Mouse (Mus musculus) hindbrain, embryonic 10.5 days (tissue): ENCODE measurements around the gene Ybx3. TPM values are rescaled to one million over a fixed set of nuclear protein-coding genes. Genes with fewer than 3 reads are reported as not detected.

Source experiments
- DNase-seq: peaks from one replicate; pipeline ENCODE4 v3.0.0-alpha.2; 2017; ENCODE audit warnings: low spot score
- H3K27ac ChIP-seq: fragments of 300-500 bp; sonication (generic); 2 replicates; pipeline ENCODE4 v1.5.1; 2016; ENCODE audit warnings: mild to moderate bottlenecking, moderate library complexity
- H3K27me3 ChIP-seq: fragments of 300-500 bp; sonication (generic); 2 replicates; pipeline ENCODE4 v1.6.1; 2016; ENCODE audit warnings: mild to moderate bottlenecking; ENCODE audit not compliant: poor library complexity, insufficient read depth, severe bottlenecking
- H3K36me3 ChIP-seq: fragments of 300-500 bp; sonication (generic); 2 replicates; pipeline ENCODE4 v1.6.1; 2016; ENCODE audit warnings: mild to moderate bottlenecking, moderate library complexity
- H3K4me1 ChIP-seq: fragments of 300-500 bp; sonication (generic); replicated peaks from 2 replicates; pipeline ENCODE4 v1.6.1; 2016; ENCODE audit warnings: mild to moderate bottlenecking
- H3K4me3 ChIP-seq: fragments of 300-500 bp; sonication (generic); 2 replicates; pipeline ENCODE4 v1.5.1; 2016; ENCODE audit warnings: mild to moderate bottlenecking, moderate library complexity
- H3K9me3 ChIP-seq: fragments of 300-500 bp; sonication (generic); 2 replicates; pipeline ENCODE4 v1.6.1; 2016; ENCODE audit warnings: mild to moderate bottlenecking, moderate library complexity
- WGBS: fragments of 180-500 bp; shearing (Covaris S2); methylation state at CpG from one replicate; pipeline ENCODE4 v1.1.7; 2016; 5-methylcytosine and 5-hydroxymethylcytosine counted together
- polyA plus RNA-seq: library from polyadenylated mRNA; unstranded; fragments of >200 nt; fragmentation: Nextera tagmentation; extraction: Ambion mirVana; gene quantifications from 2 replicates; pipeline ENCODE4 v1.2.1, GENCODE M21; 2016

Ybx3 gene
- polyA plus RNA-seq, 1 experiment from 2014 or later, result 20.9 TPM

- no peak for DNase-seq
- H3K4me1 ChIP-seq, result 0 out of 2 replicates have a peak, but pooled peaks cover 4% of the 10 kb centered on the region
- no peaks in the 10 kb centered on the region for H3K27me3 ChIP-seq
- H3K9me3 ChIP-seq, result no peaks in the 10 kb centered on the region
- H3K4me3 ChIP-seq, result no peak overlapping the region
- H3K36me3 ChIP-seq, result peaks cover 88% of the 10 kb centered on the region
- WGBS, result 96% methylated on average over 5 of the region's 5 CpGs
- H3K27ac ChIP-seq, result no peak overlapping the region
Measured at GRCm38 (mm10) chr6:131377378-131377777, 10.9 kb downstream of the Ybx3 start.

DNA sequence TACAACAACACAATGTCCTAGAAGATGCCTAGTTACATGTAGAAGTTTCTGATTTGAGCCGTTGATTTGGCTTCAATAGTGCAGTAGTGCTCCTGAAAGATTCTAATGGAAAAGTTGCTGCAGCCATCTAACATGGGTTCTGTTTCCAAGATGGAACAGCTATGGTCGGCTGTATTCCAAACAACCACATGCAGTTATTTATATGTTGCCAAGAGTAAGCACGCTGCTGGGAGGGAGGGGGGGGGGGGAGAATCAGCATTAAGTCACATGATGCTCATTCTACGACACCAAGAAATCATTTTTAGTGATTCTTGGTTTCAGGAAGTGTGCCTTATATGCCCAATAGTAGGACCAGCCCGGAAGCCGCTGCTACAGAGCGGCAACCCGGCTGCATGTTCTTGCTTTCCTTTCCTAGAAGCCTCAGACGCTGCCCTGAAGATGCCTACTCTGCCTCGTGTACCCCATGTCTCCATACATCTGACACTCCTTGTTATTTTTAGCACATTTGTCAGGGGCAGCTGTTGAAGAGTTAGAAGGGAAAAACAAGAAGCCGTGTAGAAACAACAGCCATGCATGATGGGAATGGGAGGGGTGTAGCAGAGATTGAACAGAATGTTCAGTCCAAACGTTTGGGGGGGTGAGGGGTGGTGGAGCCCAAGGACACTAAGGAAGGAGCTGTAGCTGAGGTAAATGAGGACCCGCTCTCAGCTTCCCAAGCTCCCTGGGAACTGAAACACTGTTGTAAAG, 13.5 kb downstream of the Ybx3 start:
- no peaks in the 10 kb centered on the region for H3K4me1 ChIP-seq
- H3K4me3 ChIP-seq, result no peak overlapping the region
- H3K9me3 ChIP-seq, result no peaks in the 10 kb centered on the region
- 92% methylated on average over 13 of the region's 13 CpGs for WGBS
- peaks cover 99% of the 10 kb centered on the region for H3K36me3 ChIP-seq
- DNase-seq, result no peak
- H3K27me3 ChIP-seq, result no peaks in the 10 kb centered on the region
- H3K27ac ChIP-seq, result no peak overlapping the region

- 95% methylated on average over 5 of the region's 5 CpGs for WGBS
- no peaks in the 10 kb centered on the region for H3K4me1 ChIP-seq
- no peak overlapping the region for H3K27ac ChIP-seq
- no peak overlapping the region for H3K4me3 ChIP-seq
- H3K36me3 ChIP-seq, result peaks cover 99% of the 10 kb centered on the region
- DNase-seq, result no peak
- no peaks in the 10 kb centered on the region for H3K9me3 ChIP-seq
- no peaks in the 10 kb centered on the region for H3K27me3 ChIP-seq
Measured at GRCm38 (mm10) chr6:131373160-131373559, 15.1 kb downstream of the Ybx3 start.

DNA sequence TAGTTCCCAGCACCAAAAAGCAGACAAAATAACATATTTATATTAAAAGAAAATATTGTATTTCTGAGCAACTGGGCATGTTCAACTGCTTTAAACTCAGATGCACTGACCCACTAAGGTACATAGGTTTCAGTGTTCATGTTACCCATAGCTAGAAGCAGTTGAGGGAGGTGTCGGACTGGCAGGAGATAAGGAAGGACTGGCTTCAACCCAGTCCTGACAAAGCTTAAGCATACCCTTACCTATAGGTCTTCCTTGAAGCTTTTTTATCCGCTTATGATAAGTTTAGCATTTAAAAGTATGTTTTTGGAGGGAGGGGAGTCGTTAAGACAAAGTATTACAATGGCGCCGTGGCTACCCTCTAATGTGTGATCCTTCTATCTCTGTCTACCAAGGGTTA, 17.5 kb downstream of the Ybx3 start:
- H3K4me1 ChIP-seq, result no peaks in the 10 kb centered on the region
- 93% methylated on average over 5 of the region's 5 CpGs for WGBS
- no peaks in the 10 kb centered on the region for H3K27me3 ChIP-seq
- H3K27ac ChIP-seq, result no peak overlapping the region
- DNase-seq, result no peak
- H3K36me3 ChIP-seq, result peaks cover 99% of the 10 kb centered on the region
- H3K9me3 ChIP-seq, result no peaks in the 10 kb centered on the region
- H3K4me3 ChIP-seq, result no peak overlapping the region

GRCm38 (mm10) chr6:131369866-131370616, 18.2 kb downstream of the Ybx3 start:
- WGBS, result 87% methylated on average over 8 of the region's 8 CpGs
- no peak for DNase-seq
- H3K4me1 ChIP-seq, result no peaks in the 10 kb centered on the region
- no peaks in the 10 kb centered on the region for H3K9me3 ChIP-seq
- no peaks in the 10 kb centered on the region for H3K27me3 ChIP-seq
- H3K4me3 ChIP-seq, result no peak overlapping the region
- peaks cover 99% of the 10 kb centered on the region for H3K36me3 ChIP-seq
- no peak overlapping the region for H3K27ac ChIP-seq

DNA sequence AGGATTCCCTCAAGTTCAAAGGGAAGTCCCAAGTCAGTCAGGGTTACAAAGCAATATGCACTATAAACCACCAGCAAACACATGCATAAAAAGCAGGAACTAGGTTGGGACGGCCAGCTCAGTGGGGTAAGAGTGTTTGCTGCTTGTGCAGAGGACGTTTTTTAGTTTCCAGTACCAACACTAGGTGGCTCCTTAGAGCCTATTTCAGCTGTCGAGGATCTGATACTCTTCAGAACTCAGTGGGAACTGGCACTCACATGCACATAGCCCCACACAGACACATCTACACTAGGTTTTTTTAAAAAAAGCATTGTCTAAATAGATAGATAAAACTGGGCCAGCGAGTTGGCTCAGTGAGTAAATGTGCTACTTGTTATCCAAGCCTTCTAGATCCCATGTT, 21.2 kb downstream of the Ybx3 start:
- Histone ChIP-seq H3K27ac (no peak overlapping the region), H3K36me3 (peaks cover 89% of the 10 kb centered on the region), H3K27me3 (no peaks in the 10 kb centered on the region), H3K4me3 (no peak overlapping the region), H3K9me3 (no peaks in the 10 kb centered on the region), H3K4me1 (no peaks in the 10 kb centered on the region)
- DNase-seq, result no peak
- WGBS, result 62% methylated on average over 4 of the region's 4 CpGs

GRCm38 (mm10) chr6:131364353-131364752, 23.9 kb downstream of the Ybx3 start:
- Histone ChIP-seq H3K4me3 (no peak overlapping the region), H3K27me3 (no peaks in the 10 kb centered on the region), H3K4me1 (no peaks in the 10 kb centered on the region), H3K27ac (no peak overlapping the region), H3K36me3 (peaks cover 61% of the 10 kb centered on the region), H3K9me3 (no peaks in the 10 kb centered on the region)
- DNase-seq, result no peak
- 94% methylated on average over 2 of the region's 2 CpGs for WGBS

DNA sequence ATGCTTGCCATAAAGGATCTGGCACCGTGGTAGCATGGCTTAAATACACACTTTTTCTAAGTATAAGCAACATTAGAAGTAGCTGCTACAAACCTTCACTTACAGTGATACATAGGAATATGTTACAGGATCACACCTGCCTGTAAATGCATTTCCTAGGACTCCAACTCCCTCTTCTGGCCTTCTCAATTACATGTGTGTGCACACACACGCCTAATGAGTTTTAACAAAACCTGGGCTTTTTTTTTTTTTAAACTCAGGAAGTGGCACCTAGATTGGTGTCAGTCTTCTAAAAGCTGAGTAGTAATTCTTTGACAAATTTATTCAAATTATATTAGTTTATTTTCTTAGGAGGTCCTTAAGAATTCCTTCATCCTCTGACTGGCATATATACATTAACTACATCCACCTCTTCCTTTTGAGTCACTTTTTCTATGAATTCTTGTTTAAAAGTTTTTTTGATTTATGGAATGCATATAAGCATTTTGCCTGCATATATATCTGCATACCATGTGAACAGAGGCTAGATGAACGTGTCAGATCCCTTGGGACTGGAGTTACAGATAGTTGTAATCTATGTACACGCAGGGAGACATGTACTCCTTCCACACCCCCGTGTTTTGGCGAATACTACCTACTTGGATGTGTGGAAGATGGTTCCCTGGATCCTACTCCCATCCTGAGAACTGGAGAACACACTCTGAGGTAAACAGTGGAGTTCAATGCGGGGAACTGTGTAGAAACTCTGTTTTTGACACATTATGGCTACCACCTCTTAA, 25.1 kb downstream of the Ybx3 start:
- no peaks in the 10 kb centered on the region for H3K27me3 ChIP-seq
- H3K4me1 ChIP-seq, result no peaks in the 10 kb centered on the region
- no peak overlapping the region for H3K4me3 ChIP-seq
- peaks cover 49% of the 10 kb centered on the region for H3K36me3 ChIP-seq
- no peak overlapping the region for H3K27ac ChIP-seq
- DNase-seq, result no peak
- no peaks in the 10 kb centered on the region for H3K9me3 ChIP-seq
- WGBS, result 86% methylated on average over 7 of the region's 7 CpGs

GRCm38 (mm10) chr6:131360693-131361092, 27.6 kb downstream of the Ybx3 start:
- peaks cover 24% of the 10 kb centered on the region for H3K36me3 ChIP-seq
- no peak overlapping the region for H3K4me3 ChIP-seq
- H3K4me1 ChIP-seq, result no peaks in the 10 kb centered on the region
- DNase-seq, result no peak
- H3K9me3 ChIP-seq, result no peaks in the 10 kb centered on the region
- H3K27me3 ChIP-seq, result no peaks in the 10 kb centered on the region
- H3K27ac ChIP-seq, result no peak overlapping the region
- WGBS, result 77% methylated on average over 5 of the region's 5 CpGs

GRCm38 (mm10) chr6:131359543-131359942, 28.7 kb downstream of the Ybx3 start:
- no peak overlapping the region for H3K4me3 ChIP-seq
- no peaks in the 10 kb centered on the region for H3K27me3 ChIP-seq
- peaks cover 13% of the 10 kb centered on the region for H3K36me3 ChIP-seq
- H3K4me1 ChIP-seq, result no peaks in the 10 kb centered on the region
- no peak for DNase-seq
- 88% methylated on average over 2 of the region's 2 CpGs for WGBS
- no peaks in the 10 kb centered on the region for H3K9me3 ChIP-seq
- no peak overlapping the region for H3K27ac ChIP-seq

- WGBS, result 73% methylated on average over 4 of the region's 4 CpGs
- H3K27ac ChIP-seq, result no peak overlapping the region
Measured at GRCm38 (mm10) chr6:131354913-131355312, 33.4 kb downstream of the Ybx3 start.

DNA sequence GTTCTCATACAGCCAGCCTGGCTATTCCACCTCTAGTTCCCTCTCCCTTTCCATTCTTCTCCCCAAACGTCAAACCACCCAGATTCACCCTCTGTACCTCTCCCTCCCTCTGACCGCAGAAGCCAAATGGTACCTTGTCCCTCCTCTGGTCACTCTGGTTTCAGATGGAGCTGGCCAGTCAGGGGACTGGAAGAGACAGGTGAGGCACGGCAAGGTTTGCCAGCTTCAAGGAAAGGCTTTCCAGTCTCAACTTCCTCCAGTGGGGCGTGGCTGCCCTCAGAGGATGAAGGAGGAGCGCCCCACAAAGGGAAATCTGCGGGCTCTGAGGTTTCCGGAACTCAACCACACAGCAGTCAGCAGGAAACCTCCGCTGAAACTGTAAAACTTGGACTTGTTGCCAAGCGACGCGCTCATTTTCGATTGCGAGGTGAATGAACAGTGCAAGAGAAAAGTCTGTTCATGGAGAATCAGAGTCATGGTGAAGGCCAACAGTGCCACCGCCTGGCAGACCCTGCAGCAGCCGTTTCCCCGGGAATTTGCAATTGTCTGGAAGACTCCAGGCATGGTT, 34.8 kb downstream of the Ybx3 start, which contains the start of gene Styk1:
Gene Styk1, minus strand, starts transcription at position 246 of the 568 bp plus-strand sequence.
- H3K27ac ChIP-seq, result no peak within 1 kb of the TSS
- peak within 1 kb of the TSS; percentile 48 for H3K4me3 ChIP-seq
- no peaks in the 10 kb centered on the region for H3K27me3 ChIP-seq
- no peaks in the 10 kb centered on the region for H3K4me1 ChIP-seq
- H3K9me3 ChIP-seq, result no peaks in the 10 kb centered on the region
- DNase-seq, result peak; percentile 78
- H3K36me3 ChIP-seq, result no peaks in the 10 kb centered on the region
- WGBS, result 2% methylated on average over 16 of the region's 16 CpGs

More at GRCm38 (mm10) chr6:131354913-131355312, 33.4 kb downstream of the Ybx3 start:
- Histone ChIP-seq H3K4me1 (no peaks in the 10 kb centered on the region), H3K9me3 (no peaks in the 10 kb centered on the region), H3K27me3 (no peaks in the 10 kb centered on the region), H3K36me3 (no peaks in the 10 kb centered on the region), H3K4me3 (no peak overlapping the region)
- DNase-seq, result no peak
